Mouse (Mus musculus): Measurements from ENCODE around the gene Wdr76. TPM values are rescaled to one million over a fixed set of nuclear protein-coding genes. Genes with fewer than 3 reads are reported as not detected.
"Not testable (repeated sequence)": the region's sequence is repeated elsewhere in the genome, so short reads cannot be mapped to it uniquely, and the experiment has no call there.

Wdr76 gene
- total RNA-seq (2015) (25.7 and 34.4 TPM in 2 replicates), total RNA-seq (2017) (34.5 and 35.6 TPM in 2 replicates)

GRCm38 (mm10) chr2:121505942-121506882, at the start of gene Wdr76, which contains the start of gene Mfap1a:
TSS of gene Wdr76 (plus strand) at chr2:121506723.
TSS of gene Mfap1a (minus strand) at chr2:121506665.
- peak; percentile 95 for ATAC-seq (ENCODE audit: poor library complexity, severe bottlenecking)

GRCm38 (mm10) chr2:121460071-121460470, 46.5 kb upstream of the Wdr76 start:
- ATAC-seq (ENCODE audit: poor library complexity, severe bottlenecking) = no peak

- ATAC-seq (ENCODE audit: poor library complexity, severe bottlenecking) = peak; percentile 41
Measured at GRCm38 (mm10) chr2:121468982-121469381, 37.5 kb upstream of the Wdr76 start.

- ATAC-seq (ENCODE audit: poor library complexity, severe bottlenecking) = 0 out of 2 replicates have a peak, but pooled peaks have one; percentile 31
Measured at GRCm38 (mm10) chr2:121472783-121473182, 33.7 kb upstream of the Wdr76 start.

- peak; percentile 99 for ATAC-seq (ENCODE audit: poor library complexity, severe bottlenecking)
Measured at GRCm38 (mm10) chr2:121473301-121474179, 33.0 kb upstream of the Wdr76 start, which contains the start of gene Mfap1b. TSS of gene Mfap1b (minus strand) at chr2:121474067.

GRCm38 (mm10) chr2:121474180-121474535, 32.4 kb upstream of the Wdr76 start:
- ATAC-seq (ENCODE audit: poor library complexity, severe bottlenecking) = peak; percentile 31

- not testable (repeated sequence) for ATAC-seq (ENCODE audit: poor library complexity, severe bottlenecking)
Measured at GRCm38 (mm10) chr2:121475306-121475705, 31.2 kb upstream of the Wdr76 start.

- ATAC-seq (ENCODE audit: poor library complexity, severe bottlenecking) = no peak
Measured at GRCm38 (mm10) chr2:121477491-121478266, 28.8 kb upstream of the Wdr76 start.

- peak; percentile 86 for ATAC-seq (ENCODE audit: poor library complexity, severe bottlenecking)
Measured at GRCm38 (mm10) chr2:121480498-121480897, 26.0 kb upstream of the Wdr76 start.

GRCm38 (mm10) chr2:121480916-121481315, 25.6 kb upstream of the Wdr76 start:
- not testable (repeated sequence) for ATAC-seq (ENCODE audit: poor library complexity, severe bottlenecking)

- no peak for ATAC-seq (ENCODE audit: poor library complexity, severe bottlenecking)
Measured at GRCm38 (mm10) chr2:121483576-121483975, 22.9 kb upstream of the Wdr76 start.

GRCm38 (mm10) chr2:121484403-121484802, 22.1 kb upstream of the Wdr76 start:
- peak; percentile 55 for ATAC-seq (ENCODE audit: poor library complexity, severe bottlenecking)

- ATAC-seq (ENCODE audit: poor library complexity, severe bottlenecking) = peak; percentile 49
Measured at GRCm38 (mm10) chr2:121501550-121501949, 5.0 kb upstream of the Wdr76 start.

GRCm38 (mm10) chr2:121507173-121507950, 839 bp downstream of the Wdr76 start:
- no peak for ATAC-seq (ENCODE audit: poor library complexity, severe bottlenecking)

GRCm38 (mm10) chr2:121507951-121508330, 1.4 kb downstream of the Wdr76 start:
- ATAC-seq (ENCODE audit: poor library complexity, severe bottlenecking) = no peak

- peak; percentile 58 for ATAC-seq (ENCODE audit: poor library complexity, severe bottlenecking)
Measured at GRCm38 (mm10) chr2:121509584-121509983, 3.1 kb downstream of the Wdr76 start.

GRCm38 (mm10) chr2:121511401-121511800, 4.9 kb downstream of the Wdr76 start:
- ATAC-seq (ENCODE audit: poor library complexity, severe bottlenecking) = no peak

GRCm38 (mm10) chr2:121512991-121513765, 6.7 kb downstream of the Wdr76 start:
- ATAC-seq (ENCODE audit: poor library complexity, severe bottlenecking) = peak; percentile 50; the same call in 1 of the 2 replicates

- no peak for ATAC-seq (ENCODE audit: poor library complexity, severe bottlenecking)
Measured at GRCm38 (mm10) chr2:121514211-121514610, 7.7 kb downstream of the Wdr76 start.
